Comparison of ENCODE assay signal across 12 mouse cellular contexts in genomic region chr1:171681009-171681408, GRCm38 (mm10). TPM values are rescaled to one million over a fixed set of nuclear protein-coding genes. Genes with fewer than 3 reads are reported as not detected.
DNase-seq lines count a peak whose midpoint lies in the region; ATAC-seq lines count a peak whose summit lies in the region.
"Had no signal": no experiment of that assay in that cellular context is flagged by ENCODE, and none has a peak within 500 bp of the region (broad histone marks: within the 10 kb centered on the region; RNA-seq: fewer than 3 reads in every experiment).

No protein-coding gene starts in this region.

- no peaks in the 10 kb centered on the region for H3K9me3 ChIP-seq in kidney, embryonic 15.5 days (replicated peaks)
- no peaks in the 10 kb centered on the region for H3K9me3 ChIP-seq in hindbrain, embryonic 12.5 days (replicated peaks)

- DNase-seq in kidney, adult 9 months: peak; percentile 7
- peak; percentile 65 for DNase-seq in thymus, postnatal 25 days
- no peak for DNase-seq in gastrocnemius, postnatal 10 days
- DNase-seq: cerebellum, adult 2 months; kidney, postnatal 14 days had no signal

- no peaks in the 10 kb centered on the region for H3K4me1 ChIP-seq in kidney, embryonic 15.5 days
- no peaks in the 10 kb centered on the region for H3K4me1 ChIP-seq in hindbrain, embryonic 12.5 days

- H3K27ac ChIP-seq in kidney, embryonic 15.5 days: no peak overlapping the region
- no peak overlapping the region for H3K27ac ChIP-seq in hindbrain, embryonic 12.5 days

- no peak overlapping the region for H3K4me2 ChIP-seq in kidney, embryonic 15.5 days
- H3K4me2 ChIP-seq in hindbrain, embryonic 12.5 days (replicated peaks): no peak overlapping the region

- 76% methylated on average over 7 of the region's 7 CpGs for WGBS in kidney, embryonic 15.5 days
- 90% methylated on average over 7 of the region's 7 CpGs for WGBS in hindbrain, embryonic 12.5 days

- no peak for ATAC-seq in kidney, embryonic 15.5 days (replicated peaks; ENCODE audit: low FRiP score)
- ATAC-seq in common myeloid progenitor, adult 5-6 weeks (replicated peaks; ENCODE audit: low read depth, poor library complexity, severe bottlenecking): peak; percentile 72
- peak; percentile 74 for ATAC-seq in megakaryocyte progenitor cell, adult 5-6 weeks (replicated peaks; ENCODE audit: poor library complexity)
- ATAC-seq in cerebellum, adult (ENCODE audit: insufficient number of reproducible peaks, low FRiP score, low TSS enrichment): no peak
- ATAC-seq in hindbrain, embryonic 12.5 days (ENCODE audit: low FRiP score): no peak
- ATAC-seq: midbrain, embryonic 16.5 days had no signal

- H3K27me3 ChIP-seq in kidney, embryonic 15.5 days: no peaks in the 10 kb centered on the region
- H3K27me3 ChIP-seq in hindbrain, embryonic 12.5 days: no peaks in the 10 kb centered on the region

- no peak overlapping the region for H3K9ac ChIP-seq in kidney, embryonic 15.5 days
- H3K9ac ChIP-seq in hindbrain, embryonic 12.5 days: no peak overlapping the region

- H3K36me3 ChIP-seq in kidney, embryonic 15.5 days: no peaks in the 10 kb centered on the region
- no peaks in the 10 kb centered on the region for H3K36me3 ChIP-seq in hindbrain, embryonic 12.5 days

- H3K4me3 ChIP-seq in kidney, embryonic 15.5 days (replicated peaks): no peak overlapping the region
- H3K4me3 ChIP-seq in hindbrain, embryonic 12.5 days: no peak overlapping the region

RNA-seq across cellular contexts. Expression of gene Cd48, which starts 0.8 kb away (rescaled TPM):
- polyA plus RNA-seq in kidney, embryonic 15.5 days (2015; fragmentation: Nextera tagmentation; extraction: Ambion mirVana): 2.3 and 2.9 TPM in 2 replicates
- 104 and 153 TPM in 2 replicates for total RNA-seq in common myeloid progenitor, adult 5-6 weeks (2017)
- 232 and 271 TPM in 2 replicates for total RNA-seq in megakaryocyte progenitor cell, adult 5-6 weeks (2015)
- total RNA-seq in megakaryocyte progenitor cell, adult 5-6 weeks (2017): 103 and 113 TPM in 2 replicates
- 1 to 10 TPM; 1.1 to 1.7 TPM for total RNA-seq in gastrocnemius, postnatal 10 days (2021)
- polyA plus RNA-seq in hindbrain, embryonic 12.5 days (2016; fragmentation: Nextera tagmentation; extraction: Ambion mirVana): 0.48 and 0.52 TPM in 2 replicates

RNA-seq across cellular contexts. Expression of gene Slamf7, which starts 28.2 kb away (rescaled TPM):
- polyA plus RNA-seq in kidney, embryonic 15.5 days (2015; fragmentation: Nextera tagmentation; extraction: Ambion mirVana): 0.13 TPM in 1 of 2 replicates, not detected in the other
- 0.27 and 1.0 TPM in 2 replicates for total RNA-seq in common myeloid progenitor, adult 5-6 weeks (2017)
- 0.59 and 2.3 TPM in 2 replicates for total RNA-seq in megakaryocyte progenitor cell, adult 5-6 weeks (2015)
- 0.30 and 1.7 TPM in 2 replicates for total RNA-seq in megakaryocyte progenitor cell, adult 5-6 weeks (2017)
- total RNA-seq in gastrocnemius, postnatal 10 days (2021): under 1 TPM; 0.09 to 0.25 TPM
- not detected in 2 replicates for polyA plus RNA-seq in hindbrain, embryonic 12.5 days (2016; fragmentation: Nextera tagmentation; extraction: Ambion mirVana)
- polyA plus RNA-seq: limb, embryonic 11.5 days; midbrain, embryonic 16.5 days had no signal

Comparison
In these comparisons a context has a peak if more than half of its experiments do, and no peak if none do; other contexts are left out.
1. ATAC-seq: peak in common myeloid progenitor, adult 5-6 weeks (single experiment) and megakaryocyte progenitor cell, adult 5-6 weeks (single experiment); none in kidney, embryonic 15.5 days (single experiment), cerebellum, adult (single experiment) and hindbrain, embryonic 12.5 days (single experiment).
2. RNA of gene Cd48, which starts 0.8 kb away (total RNA-seq): 103 to 271 TPM in megakaryocyte progenitor cell, adult 5-6 weeks and 104 to 153 TPM in common myeloid progenitor, adult 5-6 weeks; 1.1 to 1.7 TPM in gastrocnemius, postnatal 10 days; every median in the first group is over 10 times any median in the second.